12 mouse cellular contexts compared by ENCODE assay signal in the genomic region with DNA sequence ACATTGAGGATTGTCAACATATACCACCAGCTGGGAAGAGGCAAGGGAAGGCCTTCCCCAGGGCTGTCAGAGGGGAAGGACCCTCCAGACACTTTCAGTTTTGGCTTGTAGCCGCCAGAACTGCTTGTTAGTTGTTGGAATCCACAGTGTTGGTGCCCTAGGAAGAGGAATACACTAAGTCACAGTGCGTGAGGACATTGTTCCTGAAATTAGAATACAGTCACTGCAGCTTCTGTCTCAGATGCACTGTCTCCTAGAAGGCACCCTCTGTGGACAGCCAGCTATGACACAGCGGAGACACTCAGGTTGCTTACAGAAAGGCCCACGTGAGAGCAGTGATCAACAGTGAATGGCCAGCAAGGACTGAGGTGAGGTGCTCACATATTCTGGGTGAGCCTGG. TPM values are rescaled to one million over a fixed set of nuclear protein-coding genes. Genes with fewer than 3 reads are reported as not detected.
A peak's percentile ranks its signal among the peaks of the same experiment; 100 is the strongest.
DNase-seq lines count a peak whose midpoint lies in the region; ATAC-seq and TF ChIP-seq lines count a peak whose summit lies in the region.
"Had no signal": no experiment of that assay in that cellular context is flagged by ENCODE, and none has a peak within 500 bp of the region (broad histone marks: within the 10 kb centered on the region; RNA-seq: fewer than 3 reads in every experiment).

No protein-coding gene starts in this region.

- TF ChIP-seq CTCF in spleen, adult 2 months (IDR thresholded peaks at IDR 0.05; ENCODE audit: extremely low read depth, insufficient read depth, insufficient read length, insufficient replicate concordance) = no peak
- no peak for TF ChIP-seq CTCF in intestine, postnatal 0 days (IDR thresholded peaks at IDR 0.05; ENCODE audit: low read depth)
- no peak for TF ChIP-seq CTCF in hindbrain, postnatal 0 days (IDR thresholded peaks at IDR 0.05; ENCODE audit: low read depth)

- H3K36me3 ChIP-seq in heart, embryonic 16.5 days (ENCODE audit: control insufficient read depth, insufficient read depth) = no peaks in the 10 kb centered on the region
- no peaks in the 10 kb centered on the region for H3K36me3 ChIP-seq in spleen, adult 2 months (ENCODE audit: control insufficient read depth, insufficient read depth, low read length)
- H3K36me3 ChIP-seq in intestine, postnatal 0 days (ENCODE audit: control insufficient read depth, insufficient read depth) = no peaks in the 10 kb centered on the region
- no peaks in the 10 kb centered on the region for H3K36me3 ChIP-seq in stomach, embryonic 15.5 days
- no peaks in the 10 kb centered on the region for H3K36me3 ChIP-seq in hindbrain, postnatal 0 days (ENCODE audit: insufficient read depth, low read length)
- H3K36me3 ChIP-seq: limb, embryonic 15.5 days had no signal

- no peak overlapping the region for H3K9ac ChIP-seq in heart, embryonic 16.5 days (ENCODE audit: low read length)
- H3K9ac ChIP-seq in intestine, postnatal 0 days (ENCODE audit: low read depth, low read length) = no peak overlapping the region
- no peak overlapping the region for H3K9ac ChIP-seq in stomach, embryonic 15.5 days
- no peak overlapping the region for H3K9ac ChIP-seq in hindbrain, postnatal 0 days (replicated peaks; ENCODE audit: low read length)
- H3K9ac ChIP-seq: limb, embryonic 15.5 days had no signal

- no peaks in the 10 kb centered on the region for H3K27me3 ChIP-seq in heart, embryonic 16.5 days (ENCODE audit: control insufficient read depth, insufficient read depth, low read length)
- no peaks in the 10 kb centered on the region for H3K27me3 ChIP-seq in spleen, adult 2 months (ENCODE audit: control insufficient read depth, insufficient read depth, low read length)
- H3K27me3 ChIP-seq in intestine, postnatal 0 days (replicated peaks; ENCODE audit: control insufficient read depth, insufficient read depth, low read length) = no peaks in the 10 kb centered on the region
- no peaks in the 10 kb centered on the region for H3K27me3 ChIP-seq in stomach, embryonic 15.5 days (replicated peaks)
- no peaks in the 10 kb centered on the region for H3K27me3 ChIP-seq in hindbrain, postnatal 0 days (ENCODE audit: insufficient read depth, low read length)
- H3K27me3 ChIP-seq: limb, embryonic 15.5 days had no signal

- peak; percentile 8; the same call in 1 of the 2 replicates for ATAC-seq in heart, embryonic 16.5 days (replicated peaks; ENCODE audit: extremely low read depth, insufficient read depth, low FRiP score)
- no peak for ATAC-seq in intestine, postnatal 0 days
- no peak for ATAC-seq in stomach, embryonic 15.5 days (ENCODE audit: insufficient read depth, low FRiP score, low read depth)
- no peak for ATAC-seq in hindbrain, postnatal 0 days
- ATAC-seq: forebrain, embryonic 14.5 days had no signal

- 70% methylated on average over 4 of the region's 4 CpGs for WGBS in heart, embryonic 16.5 days
- WGBS in spleen, adult 2 months = 60% methylated on average over 4 of the region's 4 CpGs
- WGBS in intestine, postnatal 0 days = 71% methylated on average over 4 of the region's 4 CpGs
- WGBS in stomach, embryonic 15.5 days = 77% methylated on average over 4 of the region's 4 CpGs
- WGBS in hindbrain, postnatal 0 days = 74% methylated on average over 4 of the region's 4 CpGs

- H3K4me3 ChIP-seq in heart, embryonic 16.5 days (ENCODE audit: low read length) = no peak overlapping the region
- H3K4me3 ChIP-seq in spleen, adult 2 months (ENCODE audit: extremely low read depth, insufficient read depth, insufficient read length) = no peak overlapping the region
- H3K4me3 ChIP-seq in intestine, postnatal 0 days (ENCODE audit: low read depth, low read length) = no peak overlapping the region
- no peak overlapping the region for H3K4me3 ChIP-seq in stomach, embryonic 15.5 days (replicated peaks)
- no peak overlapping the region for H3K4me3 ChIP-seq in hindbrain, postnatal 0 days (ENCODE audit: low read length)
- H3K4me3 ChIP-seq: limb, embryonic 15.5 days had no signal

- intact Hi-C loops in gastrocnemius, postnatal 14 days (cut with DNase I; ENCODE audit: low total_unique reads) = no loop called here

- H3K4me2 ChIP-seq in heart, embryonic 16.5 days (ENCODE audit: low read depth, low read length) = no peak overlapping the region
- peak overlapping the region; percentile 24; the same call in 1 of the 2 replicates for H3K4me2 ChIP-seq in intestine, postnatal 0 days (replicated peaks; ENCODE audit: low read depth)
- H3K4me2 ChIP-seq in stomach, embryonic 15.5 days = no peak overlapping the region
- H3K4me2 ChIP-seq in hindbrain, postnatal 0 days (ENCODE audit: low read depth, low read length) = no peak overlapping the region
- H3K4me2 ChIP-seq: limb, embryonic 15.5 days had no signal

- DNase-seq in heart, adult 18-20 months = no peak
- DNase-seq in spleen, adult 2 months (ENCODE audit: low read depth in 1 of 2, low spot score in 2 of 2) = no peak
- no peak for DNase-seq in spleen, adult 18-20 months
- no peak for DNase-seq in gastrocnemius, postnatal 14 days
- no peak for DNase-seq in hindbrain, postnatal 0 days (ENCODE audit: low spot score)

- H3K4me1 ChIP-seq in heart, embryonic 16.5 days (ENCODE audit: control insufficient read depth, insufficient read depth, low read length) = no peaks in the 10 kb centered on the region; the same call in 1 of the 2 replicates
- H3K4me1 ChIP-seq in spleen, adult 2 months (ENCODE audit: control insufficient read depth, insufficient read depth, insufficient read length) = peaks cover 3% of the 10 kb centered on the region; the same call in 1 of the 2 replicates
- H3K4me1 ChIP-seq in intestine, postnatal 0 days (replicated peaks; ENCODE audit: control insufficient read depth, insufficient read depth, low read length) = no peaks in the 10 kb centered on the region; the same call in 1 of the 2 replicates
- H3K4me1 ChIP-seq in stomach, embryonic 15.5 days = 0 out of 2 replicates have a peak, but pooled peaks cover 4% of the 10 kb centered on the region
- no peaks in the 10 kb centered on the region for H3K4me1 ChIP-seq in hindbrain, postnatal 0 days (ENCODE audit: insufficient read depth, low read length)
- H3K4me1 ChIP-seq: limb, embryonic 15.5 days had no signal

- H3K9me3 ChIP-seq in heart, embryonic 16.5 days (replicated peaks; ENCODE audit: control insufficient read depth, low read length) = no peaks in the 10 kb centered on the region
- H3K9me3 ChIP-seq in intestine, postnatal 0 days (ENCODE audit: control insufficient read depth) = no peaks in the 10 kb centered on the region
- H3K9me3 ChIP-seq in stomach, embryonic 15.5 days = no peaks in the 10 kb centered on the region
- no peaks in the 10 kb centered on the region for H3K9me3 ChIP-seq in hindbrain, postnatal 0 days (ENCODE audit: low read length)
- H3K9me3 ChIP-seq: limb, embryonic 15.5 days had no signal

- peak overlapping the region; percentile 58; the same call in 1 of the 2 replicates for H3K27ac ChIP-seq in heart, embryonic 16.5 days (ENCODE audit: low read length)
- peak overlapping the region; percentile 65 for H3K27ac ChIP-seq in spleen, adult 2 months (ENCODE audit: insufficient read depth, low read length)
- peak overlapping the region; percentile 69 for H3K27ac ChIP-seq in intestine, postnatal 0 days (ENCODE audit: low read depth, low read length)
- peak overlapping the region; percentile 58 for H3K27ac ChIP-seq in stomach, embryonic 15.5 days
- no peak overlapping the region for H3K27ac ChIP-seq in hindbrain, postnatal 0 days
- H3K27ac ChIP-seq: limb, embryonic 15.5 days had no signal

- TF ChIP-seq POLR2A in spleen, adult 2 months (IDR thresholded peaks at IDR 0.05; ENCODE audit: low read depth, low read length) = no peak

RNA-seq across cellular contexts. Expression of a gene that starts 6.1 kb away (rescaled TPM):
- polyA plus RNA-seq in heart, embryonic 16.5 days (2015; fragmentation: Nextera tagmentation; extraction: Ambion mirVana) = 318 and 345 TPM in 2 replicates
- total RNA-seq in heart, adult 18-20 months (2021) = 100 to 1,000 TPM in 1 of 2 experiments, 10 to 100 TPM in 1; 89.4 to 117 TPM
- polyA plus RNA-seq in spleen, adult 2 months (2012; rRNA removed) = 256 and 270 TPM in 2 replicates
- polyA plus RNA-seq in intestine, postnatal 0 days (2015; fragmentation: Nextera tagmentation; extraction: Ambion mirVana) = 261 and 328 TPM in 2 replicates
- polyA plus RNA-seq in stomach, embryonic 15.5 days (2015; fragmentation: Nextera tagmentation; extraction: Ambion mirVana) = 586 and 630 TPM in 2 replicates
- 100 to 1,000 TPM in 1 of 2 experiments, 10 to 100 TPM in 1; 96.9 to 112 TPM for total RNA-seq in gastrocnemius, postnatal 14 days (2021)
- 222 and 291 TPM in 2 replicates for total RNA-seq in hindbrain, postnatal 0 days (2014; rRNA removed)
- polyA plus RNA-seq in hindbrain, postnatal 0 days (2015; fragmentation: Nextera tagmentation; extraction: Ambion mirVana) = 486 and 514 TPM in 2 replicates

RNA-seq across cellular contexts. Expression of a gene that starts 29.3 kb away (rescaled TPM):
- 0.35 and 0.41 TPM in 2 replicates for polyA plus RNA-seq in heart, embryonic 16.5 days (2015; fragmentation: Nextera tagmentation; extraction: Ambion mirVana)
- total RNA-seq in heart, adult 18-20 months (2021) = not detected
- not detected in 2 replicates for polyA plus RNA-seq in spleen, adult 2 months (2012; rRNA removed)
- 0.43 and 0.56 TPM in 2 replicates for polyA plus RNA-seq in intestine, postnatal 0 days (2015; fragmentation: Nextera tagmentation; extraction: Ambion mirVana)
- polyA plus RNA-seq in stomach, embryonic 15.5 days (2015; fragmentation: Nextera tagmentation; extraction: Ambion mirVana) = 0.83 and 1.3 TPM in 2 replicates
- total RNA-seq in gastrocnemius, postnatal 14 days (2021) = not detected
- not detected in 2 replicates for total RNA-seq in hindbrain, postnatal 0 days (2014; rRNA removed)
- polyA plus RNA-seq in hindbrain, postnatal 0 days (2015; fragmentation: Nextera tagmentation; extraction: Ambion mirVana) = 0.11 TPM in 2 replicates
- total RNA-seq: heart, postnatal 10 days; layer of hippocampus, adult 8-10 months had no signal
